Mouse (Mus musculus) cerebellum, adult (tissue): Measurements from ENCODE around the gene Wipf1.

Source experiments
- ATAC-seq: cut with Nextera tagmentation; 2 replicates; pipeline ENCODE4 v1.9.2; 2017; ENCODE audit warnings: mild to moderate bottlenecking, moderate library complexity, mixed read lengths; ENCODE audit not compliant: insufficient number of reproducible peaks, low FRiP score, low TSS enrichment

The Wipf1 gene

DNA sequence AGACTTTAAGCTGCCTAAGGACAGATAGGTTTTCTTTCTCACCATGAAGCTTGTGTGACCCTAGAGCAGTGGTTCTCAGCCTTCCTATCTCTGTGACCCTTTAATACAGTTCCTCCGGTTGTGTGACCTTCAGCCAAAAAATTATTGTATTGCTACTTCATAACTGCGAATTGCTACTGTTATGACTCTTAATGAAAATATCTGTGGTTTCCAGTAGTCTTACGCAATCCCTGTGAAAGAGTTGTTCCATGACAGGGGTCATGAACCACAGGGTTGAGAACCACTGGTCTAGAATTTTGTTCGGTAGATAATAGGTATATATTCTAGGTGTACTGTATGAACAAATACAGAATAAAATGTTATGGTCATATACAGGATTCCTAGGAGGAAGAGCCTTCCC lies 17.7 kb upstream of the Wipf1 start:
- ATAC-seq, result no peak

DNA sequence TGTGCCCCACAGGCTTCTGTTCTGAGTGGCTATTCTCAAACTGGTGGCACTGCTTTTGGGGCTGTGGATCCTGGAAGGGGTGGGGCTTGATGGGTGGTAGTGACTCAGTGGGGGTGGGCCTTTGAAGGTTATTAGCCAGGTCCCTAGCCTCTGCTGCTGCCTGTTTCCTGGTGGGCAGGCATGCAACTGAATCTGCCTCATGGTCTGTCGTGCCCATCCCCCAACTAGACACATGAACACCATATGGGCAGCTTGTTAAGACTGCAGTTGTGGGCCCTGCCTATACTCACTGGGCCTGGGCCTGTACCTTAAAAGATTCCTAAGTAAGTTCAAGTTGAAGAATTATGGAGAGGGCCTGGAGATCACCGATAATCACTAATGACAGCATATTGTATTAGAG lies 16.0 kb upstream of the Wipf1 start:
- ATAC-seq, result no peak

DNA sequence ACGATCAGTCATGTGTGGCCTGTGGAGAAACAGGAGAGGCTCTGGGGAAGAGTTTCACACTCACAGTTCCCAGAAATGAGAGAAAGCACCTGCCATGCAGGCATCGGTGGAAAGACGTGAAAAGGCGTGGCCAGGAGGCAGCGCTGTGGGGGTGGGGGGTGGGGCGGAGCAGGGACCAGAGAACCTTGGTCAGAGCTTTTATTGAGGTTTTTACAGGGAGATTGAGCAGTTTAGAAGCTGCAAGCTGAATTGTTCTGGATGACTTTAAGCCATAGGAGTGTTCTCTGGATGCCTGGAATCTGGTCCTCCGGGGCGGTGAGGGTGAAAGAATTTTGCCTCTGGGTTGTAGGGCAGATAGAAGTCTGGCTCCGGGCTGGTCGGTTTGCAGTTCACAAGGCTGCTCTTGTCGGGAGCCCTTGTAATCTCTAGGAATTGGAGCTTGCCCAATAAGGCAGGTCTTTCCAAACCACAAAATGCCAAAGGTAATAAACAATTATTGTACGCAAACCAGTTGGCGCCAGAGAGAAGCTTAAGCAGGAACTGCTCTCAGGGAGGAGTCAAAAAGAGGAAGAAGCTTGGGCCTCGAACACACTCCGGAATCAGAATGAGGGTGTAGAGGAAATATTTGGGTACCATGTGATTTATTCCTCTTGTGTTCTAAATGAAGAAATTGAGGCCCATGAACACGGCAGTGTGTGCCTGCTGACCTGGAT lies 11.1 kb upstream of the Wipf1 start:
- no peak for ATAC-seq

DNA sequence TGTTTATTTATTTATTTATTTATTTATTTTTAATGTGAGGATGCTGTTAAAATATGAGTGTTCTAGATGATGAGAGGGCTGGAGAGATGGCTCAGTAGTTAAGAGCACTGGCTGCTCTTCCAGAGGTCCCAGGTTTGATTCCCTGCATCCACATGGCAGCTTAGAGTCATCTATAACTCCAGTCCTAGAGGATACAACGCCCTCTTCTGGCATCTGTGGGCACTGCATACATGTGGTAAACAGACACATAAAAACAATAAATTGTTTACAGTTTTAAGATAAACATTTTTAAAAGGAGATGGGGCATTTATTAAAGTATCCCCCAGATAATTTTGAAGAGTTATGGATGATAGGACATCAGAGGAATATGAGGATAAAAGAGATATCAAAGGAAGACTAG lies 10.2 kb upstream of the Wipf1 start:
- no peak for ATAC-seq

DNA sequence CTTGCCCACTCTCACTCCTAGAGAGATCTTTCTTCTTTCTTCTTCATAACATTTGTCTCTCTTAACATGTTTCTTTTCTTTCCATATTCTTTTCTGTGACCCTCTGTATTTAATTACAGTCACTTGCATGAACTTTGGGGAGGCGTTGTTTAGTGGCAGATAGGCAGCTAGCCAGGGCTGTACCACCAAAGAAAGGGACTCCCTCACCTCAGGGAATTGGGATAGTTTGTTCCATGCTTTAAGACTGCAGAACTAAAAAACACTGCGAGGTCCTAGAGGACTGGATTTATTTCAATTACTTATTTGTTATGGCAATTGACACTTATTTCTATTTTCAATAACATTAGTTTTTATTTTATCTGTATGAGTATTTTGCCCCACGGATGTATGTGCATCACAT lies 9.6 kb upstream of the Wipf1 start:
- ATAC-seq, result no peak

DNA sequence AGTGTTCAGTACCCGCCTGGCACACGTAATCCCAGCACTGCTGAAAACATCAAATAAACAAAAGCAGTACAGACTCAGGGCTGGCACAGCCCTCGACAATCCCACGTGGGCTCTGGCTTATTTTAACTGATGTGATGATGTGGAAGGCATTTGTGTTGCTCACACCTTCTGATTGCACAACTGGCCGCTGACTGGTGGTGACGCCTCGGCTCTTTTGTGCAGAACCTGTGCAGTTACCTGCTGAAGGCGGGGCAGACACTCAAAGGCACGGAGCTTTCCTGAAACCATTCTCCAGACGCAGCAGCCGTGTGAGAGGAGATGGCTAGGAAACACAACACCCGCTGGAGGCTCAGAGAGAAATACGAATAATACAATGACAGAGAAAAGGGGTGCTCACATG lies 9.1 kb upstream of the Wipf1 start:
- no peak for ATAC-seq

DNA sequence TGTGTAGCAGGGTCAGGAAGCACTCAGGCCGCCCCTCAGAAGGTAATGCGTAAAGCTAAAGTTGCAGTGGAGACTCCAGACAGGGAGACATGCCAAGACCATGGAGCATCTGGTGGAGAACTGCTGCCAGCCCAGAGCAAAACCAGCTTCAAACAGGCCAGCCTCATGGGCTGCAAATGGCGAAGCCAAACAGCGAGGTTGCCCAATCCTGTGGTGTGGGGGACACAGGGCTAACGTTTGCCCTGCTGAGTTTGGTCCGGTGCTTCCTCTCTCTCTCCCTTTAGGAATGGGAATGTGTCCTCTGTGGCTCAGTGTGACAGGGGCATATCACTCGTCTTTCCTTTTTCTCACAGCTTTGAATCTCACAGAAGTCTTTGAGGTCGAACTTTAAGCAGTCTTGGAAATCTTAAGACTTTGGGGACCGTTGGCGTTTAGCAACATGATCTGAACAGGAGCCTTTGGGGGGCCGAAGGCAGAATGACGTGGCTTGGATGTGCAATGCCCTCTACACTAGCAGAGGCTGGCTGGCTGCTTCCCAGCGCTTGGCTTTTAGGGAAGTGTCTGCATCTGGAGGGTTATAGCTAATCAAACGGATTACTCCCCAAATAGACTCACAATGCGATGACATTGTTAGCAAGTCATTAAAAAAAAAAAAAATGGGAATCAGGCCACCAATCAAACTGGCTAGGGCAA lies 6.7 kb upstream of the Wipf1 start:
- ATAC-seq, result no peak

DNA sequence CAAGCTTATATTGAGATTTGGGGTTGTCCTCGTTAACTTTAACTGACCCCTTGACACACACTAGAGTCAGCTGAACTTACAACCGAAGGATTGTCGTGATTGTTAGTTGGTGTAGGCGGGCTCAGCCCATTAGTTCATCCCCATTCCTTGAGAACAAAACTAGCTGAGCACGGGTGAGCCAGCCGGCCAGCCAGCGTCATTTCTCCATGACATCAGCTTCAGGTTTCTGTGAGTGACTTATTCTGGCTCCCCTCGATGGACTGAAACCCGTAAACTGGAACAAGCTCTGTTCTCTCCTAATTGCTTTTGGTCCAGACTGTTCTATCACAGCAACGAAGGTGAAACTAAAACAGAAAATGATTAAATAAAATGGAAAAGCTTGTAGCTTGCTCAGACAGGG lies 5.2 kb upstream of the Wipf1 start:
- ATAC-seq, result no peak

DNA sequence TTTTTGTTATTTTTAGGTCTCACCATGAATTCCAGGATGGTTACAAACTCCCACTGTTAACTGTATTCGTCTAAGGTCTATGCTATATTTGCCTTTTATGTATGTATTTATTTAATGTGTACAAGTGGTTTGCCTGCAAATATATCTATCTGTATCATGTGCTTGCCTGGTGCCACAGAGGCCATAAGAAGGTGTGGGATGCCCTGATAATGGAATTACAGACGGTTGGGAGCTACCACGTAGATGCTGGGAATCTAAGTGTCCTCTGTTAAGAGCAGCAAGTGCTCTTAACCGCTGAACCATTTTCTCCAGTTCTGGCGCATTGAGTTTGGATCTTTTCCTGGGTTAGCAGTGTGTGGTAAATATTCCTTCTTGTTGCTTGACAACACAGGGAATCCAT lies 953 bp upstream of the Wipf1 start:
- ATAC-seq, result no peak

DNA sequence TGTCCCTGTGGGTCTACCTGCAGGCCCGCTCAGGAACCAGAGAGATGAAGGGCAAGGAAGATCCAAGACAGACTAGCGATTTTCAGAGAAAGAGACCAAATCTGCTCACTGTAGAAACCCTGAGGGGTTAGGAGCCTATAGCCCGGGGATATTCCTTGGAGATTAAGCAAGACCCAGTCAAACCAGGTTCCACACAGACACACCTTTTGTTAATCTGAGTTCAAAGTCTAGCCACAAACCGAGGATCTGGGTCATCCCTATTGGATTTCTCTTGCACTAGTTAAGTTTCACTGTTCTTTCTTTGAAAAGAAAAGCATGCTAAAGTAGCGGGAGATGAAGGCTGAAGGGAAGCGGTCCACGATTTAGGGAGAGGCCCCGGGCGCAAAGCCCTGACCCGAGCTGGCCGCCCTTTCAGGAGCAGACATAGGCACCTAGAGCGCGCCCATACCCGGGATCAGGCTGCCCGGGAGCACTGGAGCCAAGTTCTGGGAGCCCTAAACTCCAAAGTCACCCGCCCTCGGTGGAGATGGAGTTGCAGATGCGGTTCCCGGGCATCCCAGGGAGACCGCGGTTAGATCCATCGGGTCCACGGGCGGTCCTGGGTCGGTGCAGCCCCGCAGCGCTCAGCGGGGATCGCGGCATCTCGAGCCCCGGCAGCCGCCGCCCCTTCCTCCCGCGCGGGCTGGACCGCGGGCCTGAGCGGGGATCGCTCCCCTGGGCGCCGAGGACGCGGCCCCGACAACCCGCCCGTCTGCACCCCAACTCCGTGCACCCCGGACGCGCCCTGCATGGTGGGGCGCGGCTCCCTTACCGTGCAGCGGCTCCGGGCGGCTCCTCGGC lies 798 bp downstream of the Wipf1 start:
- no peak for ATAC-seq

DNA sequence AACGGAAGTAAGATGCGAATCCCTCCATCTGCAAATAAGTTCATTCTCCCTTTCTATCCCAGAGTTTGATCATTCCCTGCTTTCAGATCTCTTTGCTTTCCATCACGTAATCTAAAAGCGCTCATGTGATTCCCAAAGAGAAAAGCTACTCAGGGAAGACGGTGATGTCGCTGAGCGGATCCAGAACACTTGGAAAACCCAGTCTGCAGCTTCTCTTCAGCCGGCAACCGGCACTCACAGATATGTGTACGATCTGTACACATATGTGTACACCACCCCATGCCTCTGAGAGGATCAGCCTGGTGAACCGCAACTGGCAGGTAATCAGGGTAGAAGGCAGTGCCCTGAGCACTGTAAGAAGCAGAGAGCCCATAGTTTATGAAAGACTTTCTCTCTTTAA lies 1.6 kb downstream of the Wipf1 start:
- no peak for ATAC-seq

DNA sequence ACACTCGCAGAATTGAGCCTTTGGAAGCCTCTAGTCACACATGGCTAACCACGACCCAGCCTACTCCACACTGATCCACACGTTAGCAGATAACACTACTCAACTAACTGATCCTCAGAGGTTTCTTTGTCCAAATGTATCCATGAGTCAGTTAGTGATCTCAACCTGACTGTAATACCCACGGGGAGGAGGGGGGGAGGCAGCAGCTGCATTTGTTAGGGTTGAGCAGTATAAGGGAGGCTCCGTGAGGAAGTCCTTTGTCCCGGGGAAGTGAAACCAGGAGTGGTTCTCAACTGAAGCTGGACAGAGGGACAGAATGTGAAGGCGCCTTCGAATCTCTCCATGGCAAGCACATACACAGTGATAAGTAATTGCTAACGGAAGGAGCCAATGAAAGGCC lies 2.8 kb downstream of the Wipf1 start:
- ATAC-seq, result no peak

DNA sequence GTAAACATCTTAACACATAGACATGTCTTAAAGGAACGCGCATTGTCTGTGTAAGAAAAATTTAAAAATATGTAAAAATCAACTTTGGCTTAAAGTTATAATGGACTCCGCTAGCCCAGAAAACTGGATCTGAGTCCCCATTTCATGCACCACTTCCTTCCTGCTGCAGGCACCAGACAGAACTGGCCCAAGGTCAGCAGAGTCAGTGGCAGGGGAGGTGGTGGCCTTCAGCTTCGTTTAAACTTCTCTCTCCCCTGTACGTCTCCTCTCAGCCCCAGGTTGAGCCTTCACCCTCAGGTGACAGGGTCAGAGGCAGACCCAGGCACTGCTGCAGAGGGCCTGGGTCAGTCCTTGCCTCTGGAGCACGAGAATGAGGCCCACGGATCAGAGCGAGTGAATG lies 6.6 kb downstream of the Wipf1 start:
- no peak for ATAC-seq

DNA sequence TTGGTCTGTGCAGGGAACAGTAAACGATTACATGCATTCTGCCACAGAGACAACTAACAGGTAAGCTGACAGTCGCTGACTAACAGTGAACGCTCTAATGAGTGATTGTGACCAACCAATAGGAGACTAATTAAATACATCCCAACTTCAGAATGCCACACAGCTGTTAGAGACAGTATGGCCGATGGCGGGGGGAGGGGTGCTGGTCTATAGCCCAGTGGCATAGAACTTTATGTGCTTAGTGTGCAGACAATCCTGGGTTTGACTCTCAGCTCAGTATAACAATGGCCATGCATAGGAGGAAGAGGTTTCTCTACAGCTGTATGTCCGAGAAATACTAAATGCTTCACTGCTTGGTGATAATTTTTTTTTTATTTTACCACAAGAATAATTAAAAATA lies 7.2 kb downstream of the Wipf1 start:
- no peak for ATAC-seq

DNA sequence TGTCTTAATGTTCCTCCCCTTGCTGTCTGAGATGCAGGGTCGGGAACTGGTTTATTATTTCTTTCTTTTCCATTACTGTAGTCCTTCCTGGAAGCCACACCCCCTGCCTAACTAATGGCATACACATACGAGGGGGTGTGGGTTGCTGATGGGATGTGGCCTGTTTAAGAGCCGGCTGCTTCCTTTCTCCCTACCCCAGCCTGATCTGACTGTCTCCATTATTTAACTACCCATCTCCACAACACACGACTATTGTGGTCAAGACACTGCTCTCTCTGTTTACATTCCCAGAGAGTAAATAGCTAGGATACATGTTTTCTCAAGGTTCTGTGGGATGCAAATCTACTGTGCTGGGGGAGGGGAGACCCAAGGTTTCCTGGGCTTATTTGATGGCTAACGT lies 7.8 kb downstream of the Wipf1 start:
- ATAC-seq, result no peak

DNA sequence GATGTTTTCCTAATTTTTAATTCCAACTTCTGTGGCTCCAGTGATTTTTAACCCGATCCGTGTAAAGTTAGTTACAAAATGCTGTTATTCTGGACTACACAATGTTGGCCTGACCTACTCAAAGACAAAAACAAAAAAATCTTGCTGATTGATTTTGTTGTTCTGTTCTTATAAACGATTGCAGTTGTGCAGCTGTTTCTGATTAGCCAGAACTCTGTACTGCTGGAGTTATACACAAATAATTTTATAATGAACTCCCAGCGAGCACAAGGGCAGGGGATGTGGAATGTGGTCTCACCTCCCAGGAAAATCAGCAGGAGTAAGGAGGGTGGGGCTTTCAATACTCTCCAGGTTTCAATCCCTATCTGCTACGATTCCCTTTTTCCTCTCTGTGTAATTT lies 10.6 kb downstream of the Wipf1 start:
- ATAC-seq, result no peak

DNA sequence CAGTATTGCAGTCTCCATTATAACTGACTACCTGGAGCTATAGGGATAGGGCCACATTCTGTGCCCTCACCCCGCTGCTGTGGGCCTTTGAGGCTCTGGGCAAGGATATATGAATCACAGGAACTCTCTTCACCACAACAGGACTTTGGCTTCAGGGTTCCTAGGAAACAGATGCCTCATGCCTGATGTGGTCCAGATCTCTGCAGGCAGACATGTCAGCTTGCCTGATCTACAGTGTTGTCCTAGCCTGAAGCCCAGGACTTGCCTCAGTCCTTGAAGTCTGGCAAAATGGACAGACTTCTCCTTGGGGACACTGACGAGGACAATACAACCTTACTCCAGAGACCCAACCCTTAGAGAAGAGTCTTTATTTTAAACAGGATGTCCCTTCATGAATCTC lies 11.2 kb downstream of the Wipf1 start:
- no peak for ATAC-seq

DNA sequence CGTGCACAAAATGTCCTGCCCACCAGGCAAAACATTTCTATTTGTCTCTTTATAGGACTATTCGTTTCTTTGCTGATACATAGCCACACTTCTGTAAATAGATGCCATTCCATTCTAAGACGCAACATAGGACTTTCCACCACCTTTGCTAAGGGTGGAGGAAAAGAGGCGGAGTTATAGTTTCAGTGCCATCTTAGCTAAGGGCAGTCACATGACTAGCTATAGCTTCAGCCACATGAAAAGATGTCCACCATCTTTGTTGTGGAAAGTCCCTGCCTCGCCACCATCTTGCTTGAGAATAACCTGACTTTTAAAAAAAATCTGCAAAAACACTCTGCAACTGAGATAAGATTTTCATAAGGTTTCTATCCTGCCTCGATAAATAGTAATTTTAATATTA lies 15.4 kb downstream of the Wipf1 start:
- no peak for ATAC-seq

DNA sequence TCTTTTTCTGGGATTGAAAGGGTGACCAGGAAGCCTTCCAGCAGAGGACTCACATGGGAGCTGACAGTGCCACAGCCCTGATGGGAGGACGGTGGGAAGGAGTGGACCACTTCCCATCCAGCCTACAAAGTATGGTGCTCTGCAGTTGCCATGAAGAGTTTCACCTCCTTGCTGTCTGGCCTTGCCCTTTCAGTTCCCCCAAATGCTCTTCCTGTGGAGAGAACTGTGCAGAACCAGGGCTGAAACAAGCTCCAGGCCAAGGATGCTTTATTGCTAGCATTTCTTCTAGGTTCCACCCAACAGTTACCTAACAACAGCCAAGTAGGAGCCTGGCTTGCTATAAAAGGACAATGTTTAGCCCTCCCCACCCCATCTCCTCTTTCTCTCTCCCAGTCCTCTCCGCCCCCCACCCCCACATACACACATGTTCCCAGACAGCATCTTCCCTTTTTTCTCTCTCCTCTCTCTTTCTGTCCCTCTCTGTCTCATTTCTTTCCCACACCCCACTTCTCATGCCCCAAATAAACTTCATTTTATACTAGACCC lies 16.3 kb downstream of the Wipf1 start:
- no peak for ATAC-seq

DNA sequence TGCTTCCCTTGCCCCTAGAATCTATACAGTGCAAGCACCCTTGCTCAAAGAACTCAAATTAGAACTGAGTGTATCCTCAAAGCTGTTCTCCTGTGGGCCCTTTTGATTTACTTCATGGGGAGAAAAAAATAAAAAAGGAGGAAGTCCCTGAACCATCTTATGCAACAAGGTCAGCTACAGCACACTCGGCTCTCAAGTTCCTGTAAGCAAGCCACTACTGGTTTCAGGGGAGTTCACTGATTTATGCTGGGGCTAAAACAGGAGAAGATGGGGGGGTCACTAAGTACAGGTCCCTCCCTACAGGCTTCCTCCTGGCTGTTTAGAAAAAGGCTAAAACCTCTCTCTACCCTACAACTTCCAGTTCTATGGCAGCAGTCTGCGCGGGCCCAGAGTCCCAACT lies 17.5 kb downstream of the Wipf1 start:
- no peak for ATAC-seq

DNA sequence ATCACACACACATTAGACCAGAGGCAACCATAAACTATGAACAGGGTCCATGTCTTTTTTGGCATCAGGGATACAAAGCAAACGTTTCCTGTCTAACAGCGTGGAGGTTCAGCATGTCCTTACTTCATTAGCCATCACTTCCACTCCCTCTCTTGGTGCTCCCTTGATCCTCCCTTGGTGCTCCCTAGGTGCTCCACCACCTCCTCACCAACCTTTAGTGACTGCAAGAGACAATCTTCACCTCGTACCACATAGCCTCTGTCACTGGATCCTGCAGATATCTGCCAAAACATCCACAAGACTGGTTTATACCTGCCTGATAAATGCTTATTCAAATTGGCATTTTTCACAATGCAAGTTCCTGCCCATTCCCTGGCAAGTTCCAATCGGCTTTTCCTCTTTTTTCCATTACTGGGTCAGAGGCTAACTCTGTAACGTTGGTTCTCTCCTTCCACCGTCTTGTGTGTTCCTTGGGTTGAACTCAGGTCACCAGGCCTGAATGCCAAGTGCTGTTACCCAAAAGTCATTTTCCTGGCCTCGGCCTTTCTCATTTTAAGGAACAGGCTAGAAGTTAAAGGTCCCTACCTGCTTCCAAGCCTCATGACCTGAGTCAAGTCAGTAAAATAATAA lies 18.7 kb downstream of the Wipf1 start:
- no peak for ATAC-seq
